Mouse (Mus musculus): ENCODE measurements around the gene Lama4.
A peak's percentile ranks its signal among the peaks of the same experiment; 100 is the strongest.

Lama4 gene

DNA sequence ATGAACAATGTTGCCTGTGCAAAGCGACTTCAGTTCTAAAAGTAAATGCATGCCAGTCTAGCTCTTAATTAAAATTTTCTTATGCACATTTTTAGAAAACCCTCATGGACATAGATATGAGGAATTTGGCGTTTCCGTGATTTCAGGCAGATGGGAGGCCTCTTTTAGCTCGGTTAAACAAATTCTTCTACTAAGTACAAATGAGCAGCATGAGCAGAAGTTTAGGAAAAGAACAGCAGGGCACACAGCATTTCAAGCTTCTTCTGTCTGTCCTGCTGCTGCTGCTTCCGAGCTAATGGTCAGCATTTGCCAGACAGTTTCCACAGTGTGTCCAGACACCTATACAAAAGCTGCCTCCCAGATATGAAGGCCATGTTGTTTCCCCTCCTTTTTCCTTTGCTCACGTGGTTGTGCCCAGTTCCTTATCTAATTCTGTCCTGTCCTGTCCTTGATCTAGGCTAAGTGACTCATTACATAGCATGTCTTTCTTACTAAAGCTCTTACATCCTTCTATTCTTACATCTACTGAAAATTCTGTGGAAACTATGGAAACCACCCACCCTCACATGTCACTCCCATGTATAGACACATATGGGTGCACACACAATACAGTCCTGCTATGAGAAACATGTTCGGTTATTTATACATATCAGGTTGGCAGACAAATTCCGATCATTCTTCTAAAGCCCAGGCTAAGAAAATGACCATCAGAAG lies 84.4 kb downstream of the Lama4 start:
- DNase-seq (ENCODE audit: low spot score) = no peak

DNA sequence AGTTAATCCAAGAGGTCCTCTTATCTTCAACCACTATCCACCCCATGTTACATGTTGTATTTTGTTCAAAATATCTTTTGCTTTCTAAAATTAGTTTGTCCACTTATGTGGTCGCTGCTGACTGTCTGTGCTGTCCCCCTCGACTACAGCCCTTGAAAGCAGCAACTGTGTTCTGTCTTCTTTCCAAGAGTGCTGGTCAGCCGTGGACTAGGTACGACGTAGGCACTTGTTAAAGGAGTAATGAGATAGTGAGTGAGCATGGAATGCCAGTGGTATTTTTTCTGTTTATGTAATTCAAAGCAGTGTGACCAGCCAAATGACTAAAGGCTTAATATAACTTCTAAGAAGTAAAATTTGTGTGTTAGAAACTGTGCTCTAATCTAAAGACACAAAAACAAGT lies 90.7 kb downstream of the Lama4 start:
- no peak for DNase-seq (ENCODE audit: low spot score)

GRCm38 (mm10) chr10:39064732-39065131 lies 99.4 kb downstream of the Lama4 start:
- peak; percentile 30 for DNase-seq (ENCODE audit: low spot score)

- DNase-seq (ENCODE audit: low spot score) = no peak
Observed at GRCm38 (mm10) chr10:39065449-39065848, 100.1 kb downstream of the Lama4 start.

DNA sequence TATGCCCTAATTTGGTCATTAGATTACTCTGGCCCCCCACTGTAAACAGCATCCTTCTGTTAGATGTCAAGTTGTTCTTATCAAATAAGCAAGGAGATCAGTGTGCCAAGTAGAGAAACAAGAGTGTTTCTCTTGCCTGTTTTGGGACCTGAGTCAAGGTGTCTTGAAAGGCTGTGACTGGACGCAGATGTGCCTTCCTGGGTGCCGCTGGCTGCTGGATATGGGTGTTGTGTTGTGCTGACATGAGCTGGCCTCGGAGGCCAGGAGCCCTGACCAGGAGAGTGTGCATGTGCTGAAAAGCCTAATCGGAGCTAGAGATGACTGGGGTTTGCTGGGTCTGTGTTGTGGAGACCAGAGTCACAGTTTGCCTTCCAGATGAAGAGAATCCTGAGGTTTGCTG lies 100.7 kb downstream of the Lama4 start:
- no peak for DNase-seq (ENCODE audit: low spot score)

- DNase-seq (ENCODE audit: low spot score) = peak; percentile 80
Observed at GRCm38 (mm10) chr10:39066962-39067361, 101.6 kb downstream of the Lama4 start.

- no peak for DNase-seq (ENCODE audit: low spot score)
Observed at GRCm38 (mm10) chr10:39072048-39072447, 106.7 kb downstream of the Lama4 start.

- DNase-seq (ENCODE audit: low spot score) = peak; percentile 33
Observed at GRCm38 (mm10) chr10:39096981-39097380, 131.7 kb downstream of the Lama4 start.

GRCm38 (mm10) chr10:39098746-39099145 lies 133.4 kb downstream of the Lama4 start:
- DNase-seq (ENCODE audit: low spot score) = no peak

DNA sequence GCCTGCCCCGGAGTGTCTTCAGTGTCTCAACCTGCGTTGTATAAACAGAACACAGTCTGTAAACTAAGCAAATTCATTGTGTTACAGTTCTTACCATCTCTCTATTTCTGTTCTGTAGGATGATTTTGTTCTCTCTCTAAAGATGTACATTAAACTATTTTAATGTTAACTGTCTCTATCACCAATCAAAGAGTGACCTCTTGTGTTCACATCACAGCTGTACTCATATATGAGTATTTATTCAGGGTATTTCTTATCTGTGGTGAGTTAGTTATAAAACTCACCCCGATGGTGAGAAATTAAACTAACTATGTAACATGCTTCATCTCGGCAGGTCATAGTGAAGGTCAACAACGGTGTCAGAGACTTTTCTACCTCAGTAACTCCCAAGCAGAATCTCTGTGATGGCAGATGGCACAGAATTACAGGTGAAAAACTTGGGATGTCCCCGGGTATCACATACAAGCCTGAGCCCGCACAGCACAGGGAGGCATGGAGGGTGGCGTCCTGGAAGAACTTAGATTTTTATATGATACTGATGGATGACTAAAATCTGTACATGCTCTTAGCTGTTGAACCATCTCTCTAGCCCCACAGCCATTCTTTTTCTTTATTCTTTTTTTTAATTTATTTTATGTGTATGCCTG lies 139.6 kb downstream of the Lama4 start:
- no peak for DNase-seq (ENCODE audit: low spot score)

DNA sequence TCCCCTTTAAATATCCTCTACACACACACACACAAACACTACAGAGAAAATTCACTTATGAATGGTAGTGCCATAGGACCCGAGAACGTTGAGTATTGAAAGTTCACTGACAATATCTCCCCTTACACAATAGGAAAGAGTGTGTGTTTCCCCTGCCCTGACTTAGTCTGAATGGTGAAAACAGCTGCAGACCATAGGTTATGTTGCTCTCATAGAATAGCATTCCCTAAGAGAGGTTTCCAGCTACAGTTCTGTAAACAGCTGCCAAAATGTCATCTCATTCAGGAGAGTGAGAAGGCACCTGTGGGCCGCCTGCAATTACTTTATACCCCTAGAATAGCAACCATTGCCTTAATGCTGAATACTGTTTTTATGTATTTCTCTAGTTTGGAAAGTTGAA lies 141.1 kb downstream of the Lama4 start:
- no peak for DNase-seq (ENCODE audit: low spot score)

- DNase-seq (ENCODE audit: low spot score) = no peak
Observed at GRCm38 (mm10) chr10:39106935-39107334, 141.6 kb downstream of the Lama4 start.

- no peak for DNase-seq (ENCODE audit: low spot score)
Observed at GRCm38 (mm10) chr10:39108837-39109488, 143.6 kb downstream of the Lama4 start.

DNA sequence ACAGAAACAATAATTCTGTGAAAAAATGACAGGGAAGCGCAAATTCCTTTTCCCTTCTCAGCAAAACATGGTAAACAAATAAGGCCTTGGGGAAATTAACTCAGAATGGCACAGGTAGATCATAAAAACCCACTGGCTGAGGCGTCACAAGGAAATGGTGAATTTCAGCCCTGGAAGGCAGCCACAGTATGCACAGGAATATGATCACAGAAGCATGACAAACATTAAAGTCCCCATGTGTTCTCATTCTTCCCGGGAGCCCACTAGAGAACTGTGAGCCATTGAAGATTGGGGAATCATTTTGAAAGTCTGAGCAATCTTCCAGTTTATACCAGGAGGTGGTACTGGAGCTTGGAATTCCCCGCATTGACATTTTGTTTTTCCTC lies 144.2 kb downstream of the Lama4 start:
- DNase-seq (ENCODE audit: low spot score) = no peak

- no peak for DNase-seq (ENCODE audit: low spot score)
Observed at GRCm38 (mm10) chr10:39121412-39121811, 156.1 kb downstream of the Lama4 start.

- peak; percentile 92 for DNase-seq (ENCODE audit: low spot score)
Observed at GRCm38 (mm10) chr10:39133462-39134310, 168.4 kb downstream of the Lama4 start, which contains the start of the genes Fam229b and Tube1. Gene Fam229b, minus strand, starts transcription at chr10:39133914. Gene Tube1, plus strand, starts transcription at chr10:39133976.

- no peak for DNase-seq (ENCODE audit: low spot score)
Observed at GRCm38 (mm10) chr10:39137766-39138165, 172.5 kb downstream of the Lama4 start.

GRCm38 (mm10) chr10:39138761-39139160 lies 173.4 kb downstream of the Lama4 start:
- DNase-seq (ENCODE audit: low spot score) = no peak

DNA sequence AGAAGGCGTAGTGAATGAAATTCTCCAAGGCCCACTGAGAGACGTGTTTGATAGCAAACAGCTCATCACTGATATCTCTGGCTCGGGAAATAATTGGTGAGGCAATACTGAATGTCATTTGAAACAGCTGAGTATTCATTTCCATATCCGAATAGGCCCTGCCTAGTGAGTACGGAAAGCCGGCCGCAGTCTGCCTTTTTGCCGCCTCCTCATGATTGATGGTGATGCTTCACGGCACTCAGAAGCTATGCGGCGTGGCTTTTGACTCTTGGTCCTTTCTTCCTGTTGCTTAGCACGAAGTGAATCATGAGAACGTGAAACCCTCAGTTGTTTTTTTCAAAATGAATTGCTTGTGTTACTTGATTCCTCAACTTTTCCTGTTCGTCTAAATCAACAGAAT lies 175.5 kb downstream of the Lama4 start:
- no peak for DNase-seq (ENCODE audit: low spot score)

- DNase-seq (ENCODE audit: low spot score) = no peak
Observed at GRCm38 (mm10) chr10:39141401-39141800, 176.1 kb downstream of the Lama4 start.

- DNase-seq (ENCODE audit: low spot score) = no peak
Observed at GRCm38 (mm10) chr10:39142216-39142615, 176.9 kb downstream of the Lama4 start.

- no peak for DNase-seq (ENCODE audit: low spot score)
Observed at GRCm38 (mm10) chr10:39156719-39157118, 191.4 kb downstream of the Lama4 start.

All from urinary bladder, postnatal 14 days (tissue).